Mouse (Mus musculus) ovary, postnatal 36 days (tissue): ENCODE data around the gene Avil.

Source experiments
- DNase-seq: peaks from one replicate; pipeline ENCODE4 v3.0.0; 2022; ENCODE audit warnings: low spot score, mixed read lengths

Avil gene

GRCm38 (mm10) chr10:126980933-126981530 is 19.5 kb upstream of the Avil start:
- DNase-seq: no peak

GRCm38 (mm10) chr10:126981746-126982145 is 18.8 kb upstream of the Avil start:
- DNase-seq: no peak

GRCm38 (mm10) chr10:126983193-126983725 is 17.2 kb upstream of the Avil start:
- no peak for DNase-seq

- DNase-seq: no peak
These were observed 16.1 kb upstream of the Avil start for GRCm38 (mm10) chr10:126984189-126985004.

GRCm38 (mm10) chr10:126985127-126985526 is 15.4 kb upstream of the Avil start:
- no peak for DNase-seq

GRCm38 (mm10) chr10:126985579-126985978 is 14.9 kb upstream of the Avil start:
- DNase-seq: no peak

- peak; percentile 77 for DNase-seq
These were observed 14.0 kb upstream of the Avil start for GRCm38 (mm10) chr10:126986541-126986961.

- DNase-seq: no peak
These were observed 13.1 kb upstream of the Avil start for GRCm38 (mm10) chr10:126987183-126988118.

GRCm38 (mm10) chr10:126988513-126989165 is 11.9 kb upstream of the Avil start:
- no peak for DNase-seq

- DNase-seq: peak; percentile 84
These were observed 10.0 kb upstream of the Avil start for GRCm38 (mm10) chr10:126990313-126991056.

GRCm38 (mm10) chr10:126991676-126992075 is 8.8 kb upstream of the Avil start:
- no peak for DNase-seq

GRCm38 (mm10) chr10:126993621-126994020 is 6.9 kb upstream of the Avil start:
- no peak for DNase-seq

GRCm38 (mm10) chr10:126997340-126998113 is 3.0 kb upstream of the Avil start:
- DNase-seq: no peak

GRCm38 (mm10) chr10:127001297-127001696 is 788 bp downstream of the Avil start:
- DNase-seq: no peak

GRCm38 (mm10) chr10:127002056-127002455 is 1.5 kb downstream of the Avil start:
- DNase-seq: no peak

- DNase-seq: no peak
These were observed 2.3 kb downstream of the Avil start for GRCm38 (mm10) chr10:127002765-127003164.

GRCm38 (mm10) chr10:127003334-127003733 is 2.8 kb downstream of the Avil start:
- no peak for DNase-seq

- DNase-seq: no peak
These were observed 3.3 kb downstream of the Avil start for GRCm38 (mm10) chr10:127003806-127004205.

GRCm38 (mm10) chr10:127016488-127016887 is 16.0 kb downstream of the Avil start:
- DNase-seq: no peak

- DNase-seq: no peak
These were observed 16.6 kb downstream of the Avil start for GRCm38 (mm10) chr10:127017071-127017470.
